Mouse (Mus musculus): ENCODE measurements around the gene Ephb1. TPM values are rescaled to one million over a fixed set of nuclear protein-coding genes. Genes with fewer than 3 reads are reported as not detected.

The Ephb1 gene
- polyA plus RNA-seq, 1 experiment = 3.0 TPM

GRCm38 (mm10) chr9:102069151-102069882 is 285.2 kb downstream of the Ephb1 start:
- TF ChIP-seq CTCF (IDR thresholded peaks at IDR 0.05; ENCODE audit: control insufficient read depth, insufficient read depth, insufficient replicate concordance, low read depth, low read length) (no peak), POLR2A (IDR thresholded peaks at IDR 0.05; ENCODE audit: control insufficient read depth, low read depth, low read length) (no peak)
- Histone ChIP-seq H3K27ac (ENCODE audit: control insufficient read depth, insufficient read depth, low read depth, low read length) (no peak overlapping the region), H3K27me3 (ENCODE audit: control insufficient read depth, insufficient read depth, low read length) (no peaks in the 10 kb centered on the region)

GRCm38 (mm10) chr9:102066601-102067000 is 287.9 kb downstream of the Ephb1 start:
- Histone ChIP-seq H3K27me3 (ENCODE audit: control insufficient read depth, insufficient read depth, low read length) (no peaks in the 10 kb centered on the region), H3K27ac (ENCODE audit: control insufficient read depth, insufficient read depth, low read depth, low read length) (no peak overlapping the region), H3K4me1 (ENCODE audit: control insufficient read depth, insufficient read depth, low read length) (no peaks in the 10 kb centered on the region), H3K4me3 (ENCODE audit: control insufficient read depth, low read depth, low read length) (no peak overlapping the region), H3K36me3 (ENCODE audit: control insufficient read depth, insufficient read depth, low read length) (no peaks in the 10 kb centered on the region)
- TF ChIP-seq POLR2A (IDR thresholded peaks at IDR 0.05; ENCODE audit: control insufficient read depth, low read depth, low read length) = no peak
- TF ChIP-seq CTCF (IDR thresholded peaks at IDR 0.05; ENCODE audit: control insufficient read depth, insufficient read depth, insufficient replicate concordance, low read depth, low read length) = no peak

More at GRCm38 (mm10) chr9:102069151-102069882, 285.2 kb downstream of the Ephb1 start:
- Histone ChIP-seq H3K4me3 (ENCODE audit: control insufficient read depth, low read depth, low read length) (no peak overlapping the region), H3K4me1 (ENCODE audit: control insufficient read depth, insufficient read depth, low read length) (no peaks in the 10 kb centered on the region), H3K36me3 (ENCODE audit: control insufficient read depth, insufficient read depth, low read length) (no peaks in the 10 kb centered on the region)

- TF ChIP-seq CTCF (IDR thresholded peaks at IDR 0.05; ENCODE audit: control insufficient read depth, insufficient read depth, insufficient replicate concordance, low read depth, low read length) (no peak), POLR2A (IDR thresholded peaks at IDR 0.05; ENCODE audit: control insufficient read depth, low read depth, low read length) (no peak)
- no peak overlapping the region for H3K4me3 ChIP-seq (ENCODE audit: control insufficient read depth, low read depth, low read length)
- H3K27me3 ChIP-seq (ENCODE audit: control insufficient read depth, insufficient read depth, low read length) = no peaks in the 10 kb centered on the region
- H3K4me1 ChIP-seq (ENCODE audit: control insufficient read depth, insufficient read depth, low read length) = no peaks in the 10 kb centered on the region
- no peaks in the 10 kb centered on the region for H3K36me3 ChIP-seq (ENCODE audit: control insufficient read depth, insufficient read depth, low read length)
- no peak overlapping the region for H3K27ac ChIP-seq (ENCODE audit: control insufficient read depth, insufficient read depth, low read depth, low read length)
These were observed 308.6 kb downstream of the Ephb1 start for GRCm38 (mm10) chr9:102045886-102046285.

GRCm38 (mm10) chr9:102045111-102045861 is 309.2 kb downstream of the Ephb1 start:
- H3K27ac ChIP-seq (ENCODE audit: control insufficient read depth, insufficient read depth, low read depth, low read length) = no peak overlapping the region
- H3K4me1 ChIP-seq (ENCODE audit: control insufficient read depth, insufficient read depth, low read length) = no peaks in the 10 kb centered on the region
- TF ChIP-seq CTCF (IDR thresholded peaks at IDR 0.05; ENCODE audit: control insufficient read depth, insufficient read depth, insufficient replicate concordance, low read depth, low read length) (no peak), POLR2A (IDR thresholded peaks at IDR 0.05; ENCODE audit: control insufficient read depth, low read depth, low read length) (no peak)
- no peak overlapping the region for H3K4me3 ChIP-seq (ENCODE audit: control insufficient read depth, low read depth, low read length)
- H3K27me3 ChIP-seq (ENCODE audit: control insufficient read depth, insufficient read depth, low read length) = no peaks in the 10 kb centered on the region
- no peaks in the 10 kb centered on the region for H3K36me3 ChIP-seq (ENCODE audit: control insufficient read depth, insufficient read depth, low read length)

GRCm38 (mm10) chr9:102039011-102039733 is 315.3 kb downstream of the Ephb1 start:
- Histone ChIP-seq H3K4me1 (ENCODE audit: control insufficient read depth, insufficient read depth, low read length) (no peaks in the 10 kb centered on the region), H3K4me3 (ENCODE audit: control insufficient read depth, low read depth, low read length) (no peak overlapping the region), H3K27me3 (ENCODE audit: control insufficient read depth, insufficient read depth, low read length) (no peaks in the 10 kb centered on the region), H3K27ac (ENCODE audit: control insufficient read depth, insufficient read depth, low read depth, low read length) (no peak overlapping the region), H3K36me3 (ENCODE audit: control insufficient read depth, insufficient read depth, low read length) (no peaks in the 10 kb centered on the region)
- TF ChIP-seq CTCF (IDR thresholded peaks at IDR 0.05; ENCODE audit: control insufficient read depth, insufficient read depth, insufficient replicate concordance, low read depth, low read length) = no peak
- TF ChIP-seq POLR2A (IDR thresholded peaks at IDR 0.05; ENCODE audit: control insufficient read depth, low read depth, low read length) = no peak

GRCm38 (mm10) chr9:102036132-102036531 is 318.4 kb downstream of the Ephb1 start:
- H3K4me1 ChIP-seq (ENCODE audit: control insufficient read depth, insufficient read depth, low read length) = no peaks in the 10 kb centered on the region
- no peak for TF ChIP-seq CTCF (IDR thresholded peaks at IDR 0.05; ENCODE audit: control insufficient read depth, insufficient read depth, insufficient replicate concordance, low read depth, low read length)
- no peak for TF ChIP-seq POLR2A (IDR thresholded peaks at IDR 0.05; ENCODE audit: control insufficient read depth, low read depth, low read length)
- H3K27ac ChIP-seq (ENCODE audit: control insufficient read depth, insufficient read depth, low read depth, low read length) = no peak overlapping the region
- no peaks in the 10 kb centered on the region for H3K36me3 ChIP-seq (ENCODE audit: control insufficient read depth, insufficient read depth, low read length)
- no peaks in the 10 kb centered on the region for H3K27me3 ChIP-seq (ENCODE audit: control insufficient read depth, insufficient read depth, low read length)
- no peak overlapping the region for H3K4me3 ChIP-seq (ENCODE audit: control insufficient read depth, low read depth, low read length)

- H3K4me3 ChIP-seq (ENCODE audit: control insufficient read depth, low read depth, low read length) = no peak overlapping the region
These were observed 321.3 kb downstream of the Ephb1 start for GRCm38 (mm10) chr9:102033231-102033630.

More at GRCm38 (mm10) chr9:102033231-102033630, 321.3 kb downstream of the Ephb1 start:
- TF ChIP-seq CTCF (IDR thresholded peaks at IDR 0.05; ENCODE audit: control insufficient read depth, insufficient read depth, insufficient replicate concordance, low read depth, low read length) (no peak), POLR2A (IDR thresholded peaks at IDR 0.05; ENCODE audit: control insufficient read depth, low read depth, low read length) (no peak)
- no peak overlapping the region for H3K27ac ChIP-seq (ENCODE audit: control insufficient read depth, insufficient read depth, low read depth, low read length)
- H3K36me3 ChIP-seq (ENCODE audit: control insufficient read depth, insufficient read depth, low read length) = no peaks in the 10 kb centered on the region
- no peaks in the 10 kb centered on the region for H3K27me3 ChIP-seq (ENCODE audit: control insufficient read depth, insufficient read depth, low read length)
- H3K4me1 ChIP-seq (ENCODE audit: control insufficient read depth, insufficient read depth, low read length) = no peaks in the 10 kb centered on the region
